Mouse (Mus musculus) right cerebral cortex, adult 18-20 months (tissue): Measurements from ENCODE around the gene Osbpl11.

Experiments used
- DNase-seq: peaks from one replicate; pipeline ENCODE4 v3.0.0; 2022; ENCODE audit warnings: mixed read lengths

Osbpl11 gene

DNA sequence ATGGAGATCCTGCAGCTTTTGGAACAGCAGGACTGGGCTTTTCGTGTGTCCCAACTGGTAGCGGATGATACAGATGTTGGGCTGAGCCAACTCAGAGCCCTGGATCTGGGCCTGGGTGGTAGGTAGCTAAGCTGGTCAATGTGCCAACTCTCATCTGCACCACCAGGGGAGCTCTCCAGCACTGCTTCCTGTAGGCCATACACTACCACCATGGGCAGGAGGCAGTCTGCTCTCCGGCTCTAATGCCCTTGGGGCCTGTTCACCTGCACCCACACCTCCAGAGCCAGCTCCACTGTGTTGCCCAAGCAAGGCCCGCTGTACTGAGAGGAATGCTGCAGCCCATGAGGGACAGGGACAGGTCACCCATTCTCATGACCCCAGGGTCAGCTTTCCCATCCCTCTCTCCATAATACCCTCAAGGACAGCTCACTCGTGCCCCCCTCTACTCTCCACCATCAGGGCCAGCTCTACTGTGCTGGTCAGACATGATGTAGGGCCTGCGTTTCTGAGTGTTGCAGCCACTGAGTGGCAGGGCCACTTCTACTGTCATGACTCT is 59.3 kb downstream of the Osbpl11 start:
- DNase-seq, result no peak

DNA sequence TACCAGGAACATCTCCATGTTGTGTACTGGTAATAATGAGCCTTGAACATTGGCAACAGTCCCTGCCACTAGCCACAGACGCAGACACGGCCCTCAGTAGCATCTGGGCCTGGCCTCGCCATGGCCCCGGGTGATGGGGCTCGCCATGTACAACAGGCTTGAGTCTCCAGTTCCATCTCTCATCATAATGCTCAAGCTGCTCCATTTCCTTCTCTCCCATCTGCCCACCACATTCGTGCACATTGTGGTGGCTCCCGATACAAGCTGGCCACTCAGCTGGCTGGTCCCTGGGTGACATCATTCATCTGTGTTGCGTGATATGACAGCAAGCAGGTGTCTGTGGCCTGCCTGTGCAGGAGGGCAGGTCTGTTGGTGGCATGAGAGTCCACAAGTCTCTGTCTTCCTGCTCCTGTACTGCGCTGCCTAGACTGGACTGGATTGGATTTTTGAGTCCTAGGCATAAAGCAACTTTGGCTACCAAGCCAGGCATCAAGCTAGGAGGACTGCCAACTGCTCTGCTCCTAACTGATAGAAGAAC is 60.1 kb downstream of the Osbpl11 start:
- no peak for DNase-seq

DNA sequence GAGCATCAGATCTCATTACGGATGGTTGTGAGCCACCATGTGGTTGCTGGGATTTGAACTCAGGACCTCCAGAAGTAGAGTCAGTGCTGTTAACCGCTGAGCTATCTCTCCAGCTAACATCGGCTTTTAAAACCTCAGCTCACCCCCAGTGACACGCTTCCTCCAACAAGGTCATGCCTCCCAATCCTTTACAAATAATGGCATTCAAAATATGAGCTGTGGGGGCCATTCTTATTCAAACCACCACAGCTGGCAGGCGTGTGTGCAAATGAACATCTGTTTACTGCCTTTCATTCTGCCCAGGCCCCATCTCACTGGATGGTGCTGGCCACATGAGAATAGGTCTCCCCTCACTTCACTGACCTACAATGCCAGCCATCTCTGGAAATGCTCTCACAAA is 61.7 kb downstream of the Osbpl11 start:
- no peak for DNase-seq

DNA sequence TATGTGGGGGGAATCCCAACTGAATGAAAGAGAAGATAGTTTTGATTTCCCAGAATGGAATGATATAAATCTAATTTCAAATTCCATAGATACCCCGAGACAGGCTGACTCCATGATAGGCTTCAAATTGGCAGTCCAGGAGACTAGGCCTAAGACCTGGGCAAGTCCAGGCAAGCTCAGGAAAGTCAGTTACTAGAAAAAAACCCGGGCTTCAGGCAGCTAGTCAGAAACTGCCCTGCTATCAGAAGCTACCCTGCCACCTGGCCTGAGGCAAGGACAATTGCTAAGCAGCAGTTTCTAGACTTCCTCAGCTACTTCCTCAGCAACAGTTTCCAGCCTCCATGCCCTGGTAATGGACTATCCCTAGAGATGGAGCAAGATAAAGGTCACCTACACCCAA is 62.1 kb downstream of the Osbpl11 start:
- no peak for DNase-seq

DNA sequence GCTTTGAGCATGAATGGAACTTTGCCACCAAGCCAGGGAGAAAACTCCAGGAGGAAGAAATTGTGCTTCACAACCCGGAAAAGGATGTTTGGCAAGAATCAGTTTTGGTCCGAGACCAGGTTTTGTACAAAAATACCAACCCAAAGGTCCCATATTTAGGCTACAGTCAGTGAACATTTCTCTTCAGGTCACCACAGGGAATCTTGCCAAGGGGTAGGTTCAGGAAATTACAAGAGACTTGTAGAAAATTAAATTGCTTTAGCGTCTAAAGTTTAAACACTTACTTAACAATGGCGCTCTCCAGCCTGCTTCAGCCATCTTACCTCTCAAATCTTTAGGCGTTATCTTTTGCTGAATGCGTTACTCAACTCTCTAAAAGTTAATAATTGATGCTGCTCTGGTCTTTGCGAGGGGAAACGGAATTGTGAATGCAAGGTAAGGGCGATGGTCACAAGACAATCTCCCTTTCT is 65.8 kb downstream of the Osbpl11 start:
- no peak for DNase-seq

DNA sequence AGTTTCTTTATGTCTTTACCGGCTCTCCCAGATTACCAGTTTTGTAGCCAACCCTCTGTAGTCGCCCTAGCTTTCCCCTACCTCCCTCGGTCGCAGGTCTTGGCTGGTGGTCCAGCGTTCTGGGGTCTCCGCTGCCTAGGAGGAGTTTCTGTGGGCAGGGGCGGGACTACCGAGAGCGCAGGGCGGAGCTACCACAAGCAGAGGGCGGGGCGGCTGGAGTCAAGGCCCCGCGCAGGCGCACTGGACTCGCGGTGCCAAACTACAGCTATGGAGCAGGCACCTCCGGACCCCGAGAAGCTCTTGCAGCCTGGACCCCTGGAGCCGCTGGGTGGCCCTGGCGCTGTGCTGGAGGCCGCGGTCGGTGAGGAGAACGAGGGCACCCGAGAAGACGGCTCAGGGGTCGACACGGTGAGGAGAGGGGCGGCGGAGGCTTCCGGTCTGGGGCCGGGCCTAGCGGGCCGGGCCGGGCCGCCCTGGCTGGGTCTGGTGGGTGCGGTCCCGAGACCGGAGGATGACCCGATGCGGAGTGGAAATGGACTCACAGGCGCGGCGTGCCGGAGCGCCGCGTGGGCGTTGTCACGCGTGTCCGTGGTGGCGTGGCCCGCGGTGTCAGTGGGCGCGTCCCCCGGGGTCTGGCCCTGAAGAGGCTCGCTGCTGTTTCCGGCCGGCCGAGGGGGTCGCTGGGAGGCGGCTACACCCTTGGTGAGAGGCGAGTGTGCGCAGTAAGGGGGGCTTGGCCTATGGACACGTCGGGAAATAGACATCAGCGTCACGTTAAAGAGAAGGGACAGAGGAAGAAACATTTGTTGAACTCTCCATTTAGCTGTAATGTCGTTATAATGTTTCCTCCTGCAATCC is 66.6 kb downstream of the Osbpl11 start, which contains the start of gene Snx4:
Snx4 (plus strand) TSS at position 249 of the 858 bp plus-strand sequence.
- peak; percentile 94 for DNase-seq

DNA sequence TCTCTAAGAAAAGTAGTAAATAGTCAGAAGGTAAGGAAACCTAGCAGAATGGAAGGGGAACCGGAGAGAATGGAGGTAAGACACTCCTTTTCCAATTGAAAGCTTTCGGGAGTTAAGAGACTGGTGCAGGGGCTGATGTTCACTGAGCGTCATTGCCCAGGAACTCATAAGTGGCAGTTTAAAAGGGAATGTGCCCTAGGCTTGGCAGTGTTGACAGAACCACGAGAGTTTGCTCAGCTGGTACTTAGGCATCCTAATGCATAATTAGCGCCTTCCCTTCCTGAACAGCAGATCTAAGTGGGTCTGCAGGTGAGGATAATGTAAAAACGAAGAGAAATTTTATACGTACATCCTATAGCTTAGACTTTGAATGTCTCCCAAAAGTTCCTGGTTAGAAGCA is 70.7 kb downstream of the Osbpl11 start:
- no peak for DNase-seq

DNA sequence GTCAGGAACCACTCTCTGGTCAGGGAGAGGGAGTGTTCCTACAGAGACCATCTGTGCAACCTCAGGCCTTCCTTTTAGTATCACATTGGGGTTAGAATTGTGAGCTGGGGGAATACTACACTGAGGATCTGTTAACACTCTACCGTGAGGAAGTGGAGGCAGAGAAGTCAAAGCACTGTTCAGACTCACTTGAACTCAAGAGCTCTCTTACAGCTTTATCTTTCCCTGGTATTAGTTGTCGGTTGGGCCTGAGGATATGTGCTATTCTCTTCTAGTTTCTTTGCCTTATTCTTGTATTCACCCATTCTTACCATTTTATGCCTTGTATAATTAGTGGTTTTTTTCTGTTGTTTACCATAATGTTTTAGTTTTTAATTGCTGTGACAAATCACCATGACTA is 73.7 kb downstream of the Osbpl11 start:
- no peak for DNase-seq

DNA sequence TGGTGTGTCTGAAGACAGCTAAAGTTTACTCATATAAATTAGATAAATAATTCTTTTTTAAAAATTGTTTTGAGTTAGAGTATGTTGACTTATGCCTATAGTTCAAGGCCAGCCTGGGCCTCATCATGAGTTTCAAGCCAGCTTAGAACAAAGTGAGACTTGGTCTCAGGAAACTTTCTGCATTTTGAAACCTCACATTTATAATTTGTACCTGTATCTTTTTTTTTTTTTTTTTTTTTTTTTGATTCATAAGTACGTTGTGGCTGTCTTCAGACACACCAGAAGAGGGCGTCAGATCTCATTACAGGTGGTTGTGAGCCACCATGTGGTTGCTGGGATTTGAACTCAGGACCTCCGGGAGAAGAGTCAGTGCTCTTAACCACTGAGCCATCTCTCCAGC is 75.0 kb downstream of the Osbpl11 start:
- DNase-seq, result no peak

DNA sequence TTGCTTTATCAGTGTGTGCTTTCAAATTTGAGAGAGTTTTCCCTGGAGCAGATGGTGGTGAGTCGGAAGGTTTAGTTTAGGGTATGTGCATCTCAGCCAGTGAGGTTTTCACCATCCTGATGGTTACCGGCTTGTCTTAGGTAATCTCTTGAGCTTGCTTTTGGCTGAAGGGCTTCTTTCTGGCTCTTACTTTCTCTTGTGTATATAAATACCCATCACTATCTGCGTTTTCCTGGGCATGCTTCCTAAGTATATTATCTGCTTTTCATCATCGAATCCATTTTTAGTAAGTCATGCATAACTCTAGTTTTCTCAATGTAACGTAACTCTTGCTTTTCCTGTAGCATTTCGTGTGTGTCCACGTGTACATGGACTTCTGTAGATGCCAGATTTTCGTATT is 76.0 kb downstream of the Osbpl11 start:
- DNase-seq, result no peak

DNA sequence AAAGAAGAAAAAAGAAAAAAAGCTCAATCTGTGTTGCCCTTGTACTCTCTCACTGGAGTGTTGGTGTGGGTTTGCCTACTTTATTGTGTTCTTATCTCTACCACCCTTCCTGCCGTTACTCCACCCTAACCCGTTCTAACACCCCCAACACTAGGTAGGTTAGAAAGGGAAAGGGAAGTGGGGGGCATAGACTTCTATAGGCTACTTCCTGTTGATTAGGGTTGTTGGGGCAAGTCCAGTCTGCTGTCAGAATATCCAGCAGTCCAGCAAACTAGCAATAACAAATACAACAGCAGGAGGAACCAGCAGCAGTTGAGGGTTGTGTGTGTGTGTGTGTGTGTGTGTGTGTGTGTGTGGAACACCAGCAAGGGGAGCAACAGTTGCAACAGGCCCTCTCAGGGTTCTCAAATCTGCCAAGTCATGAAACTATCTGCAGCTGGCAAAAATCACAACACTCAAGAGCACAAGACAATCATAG is 76.8 kb downstream of the Osbpl11 start:
- DNase-seq, result no peak

DNA sequence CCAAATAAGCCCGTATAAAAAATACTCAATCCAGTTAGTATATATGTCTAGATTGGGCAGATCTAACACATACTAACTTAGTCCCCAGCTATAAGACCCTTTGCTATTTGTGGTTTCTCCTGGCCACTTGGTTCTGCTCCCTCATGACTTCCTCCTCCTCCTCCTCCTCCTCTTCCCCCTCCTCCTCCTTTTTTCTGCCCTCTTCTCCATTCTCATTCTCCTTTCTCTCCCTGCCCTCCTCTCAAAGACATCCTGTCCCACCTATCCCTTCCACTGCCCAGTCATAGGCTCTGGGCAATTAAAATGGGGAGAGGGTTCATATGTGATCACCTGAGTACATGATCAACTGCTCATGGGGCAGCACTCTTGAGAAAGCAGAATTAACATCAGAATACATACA is 77.2 kb downstream of the Osbpl11 start:
- no peak for DNase-seq

DNA sequence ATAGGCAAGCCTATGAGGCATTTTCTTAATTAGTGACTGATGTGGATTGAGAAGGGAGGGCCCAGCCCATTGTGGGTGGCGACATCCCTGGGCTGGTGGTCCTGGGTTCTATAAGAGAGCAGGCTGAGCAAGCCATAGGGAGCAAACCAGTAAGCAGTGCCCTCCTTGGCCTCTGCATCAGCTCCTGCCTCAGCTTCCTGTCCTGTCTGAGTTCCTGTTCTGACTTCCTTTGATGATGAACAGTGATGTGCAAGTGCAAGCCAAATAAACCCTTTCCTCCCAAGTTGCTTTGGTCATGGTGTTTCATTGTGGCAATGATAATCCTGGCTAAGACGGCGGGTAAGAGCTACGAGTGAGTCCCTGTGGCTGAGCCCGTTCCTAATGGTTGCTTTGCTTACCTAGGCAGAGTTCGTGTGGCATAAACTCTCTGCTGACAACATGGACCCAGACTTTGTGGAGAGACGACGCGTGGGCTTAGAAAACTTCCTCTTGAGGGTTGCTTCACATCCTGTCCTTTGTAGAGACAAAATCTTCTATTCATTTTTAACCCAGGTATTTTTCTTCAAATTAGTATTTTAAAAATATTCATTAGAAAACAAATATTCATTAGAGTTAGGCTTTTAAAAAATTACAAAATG is 82.9 kb downstream of the Osbpl11 start:
- no peak for DNase-seq

DNA sequence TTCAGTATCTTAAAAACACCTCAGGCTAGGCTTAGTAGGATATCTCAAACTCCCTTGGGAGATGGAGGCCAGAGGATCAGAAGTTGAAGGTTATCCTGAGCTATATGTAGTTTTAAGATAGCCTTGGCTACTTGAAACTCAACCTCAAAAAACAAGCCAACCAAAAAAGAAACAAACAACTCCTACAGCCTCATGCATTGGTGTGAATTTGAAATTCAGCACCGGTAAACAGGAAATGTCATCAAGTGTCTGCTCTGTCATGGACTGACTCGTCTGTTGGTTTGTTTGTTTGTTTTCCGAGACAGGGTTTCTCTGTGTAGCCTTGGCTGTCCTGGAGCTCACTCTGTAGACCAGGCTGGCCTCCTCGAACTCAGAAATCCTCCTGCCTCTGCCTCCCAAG is 87.0 kb downstream of the Osbpl11 start:
- no peak for DNase-seq

DNA sequence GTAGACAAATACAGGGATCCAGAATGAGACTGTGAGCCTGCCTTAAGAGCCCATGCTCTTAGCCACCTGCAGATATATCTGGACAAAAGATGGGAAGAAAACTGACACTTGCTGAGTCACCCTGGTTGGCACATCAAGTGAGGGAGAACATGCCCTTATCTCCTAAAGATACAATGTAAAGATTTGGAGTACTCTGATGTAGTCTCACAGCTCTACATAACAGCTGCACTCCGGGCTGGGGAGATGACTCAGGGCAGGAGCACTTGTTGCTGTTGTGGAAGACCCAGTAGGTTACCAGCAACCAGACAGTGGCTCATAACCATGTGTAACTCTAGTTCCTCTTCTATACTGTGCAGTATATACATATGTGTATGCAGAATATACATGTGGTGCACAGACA is 98.2 kb downstream of the Osbpl11 start:
- no peak for DNase-seq

DNA sequence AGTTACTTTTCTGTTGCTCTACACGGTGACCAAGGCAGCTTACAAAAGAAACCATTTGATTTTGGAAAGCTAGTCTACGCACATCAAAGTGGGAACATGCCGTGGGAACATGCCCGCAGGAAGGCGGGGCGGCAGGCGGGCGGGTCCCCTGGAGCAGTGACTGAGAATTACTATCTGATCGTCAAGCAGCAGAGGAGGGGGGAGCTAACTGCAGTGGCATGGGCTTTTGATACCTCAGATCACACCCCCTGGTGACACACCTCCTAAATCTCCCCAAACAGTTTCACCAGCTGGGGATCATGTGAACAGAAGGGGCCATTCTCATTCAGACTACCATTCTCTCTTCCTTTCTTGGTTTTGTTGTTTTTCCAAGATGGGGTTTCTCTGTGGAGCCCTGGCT is 103.7 kb downstream of the Osbpl11 start:
- DNase-seq, result no peak

DNA sequence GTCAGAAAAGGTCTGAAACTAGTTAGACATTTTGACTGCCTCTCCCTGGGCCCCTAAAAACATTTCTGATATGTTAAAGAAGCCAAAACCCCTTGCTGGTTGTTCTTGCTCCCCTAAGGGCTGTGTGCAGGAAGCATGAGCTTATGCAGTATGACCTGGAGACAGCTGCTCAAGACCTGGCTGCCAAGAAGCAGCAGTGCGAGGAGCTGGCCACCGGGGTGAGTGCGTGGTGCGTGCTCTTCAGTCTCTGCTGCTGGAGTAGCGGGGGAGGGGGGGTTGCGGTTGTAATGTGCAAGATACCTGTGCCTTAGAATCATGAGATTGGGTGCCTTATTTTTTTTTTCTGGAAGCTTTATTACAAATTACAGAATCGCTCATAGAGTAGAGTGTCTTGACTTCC is 105.1 kb downstream of the Osbpl11 start:
- DNase-seq, result no peak

DNA sequence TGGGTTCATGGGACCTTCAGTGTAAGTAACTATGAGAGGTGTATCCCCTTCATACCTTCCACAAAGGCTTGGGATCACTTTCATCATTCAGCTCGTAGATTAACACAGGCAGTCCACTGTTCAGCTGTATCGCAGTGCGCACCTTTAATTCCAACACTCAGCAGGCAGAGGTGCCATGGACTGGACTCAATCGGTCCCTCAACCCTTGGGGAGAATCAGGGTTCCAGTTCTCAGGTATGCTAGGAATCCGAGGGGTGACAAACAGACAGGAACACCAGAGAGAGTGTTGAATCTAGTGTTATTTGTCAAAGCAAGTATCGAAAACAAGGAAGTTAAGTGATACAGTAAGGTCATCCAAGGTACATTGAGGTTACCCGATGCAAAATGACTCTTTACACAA is 107.4 kb downstream of the Osbpl11 start:
- no peak for DNase-seq
